Mouse (Mus musculus): Measurements from ENCODE around the gene Asah2. TPM values are rescaled to one million over a fixed set of nuclear protein-coding genes. Genes with fewer than 3 reads are reported as not detected.
"Not testable (repeated sequence)": the region's sequence is repeated elsewhere in the genome, so short reads cannot be mapped to it uniquely, and the experiment has no call there.

Gene Asah2
- 10 to 100 TPM; 16.7 to 19.2 TPM for total RNA-seq (2021)

DNA sequence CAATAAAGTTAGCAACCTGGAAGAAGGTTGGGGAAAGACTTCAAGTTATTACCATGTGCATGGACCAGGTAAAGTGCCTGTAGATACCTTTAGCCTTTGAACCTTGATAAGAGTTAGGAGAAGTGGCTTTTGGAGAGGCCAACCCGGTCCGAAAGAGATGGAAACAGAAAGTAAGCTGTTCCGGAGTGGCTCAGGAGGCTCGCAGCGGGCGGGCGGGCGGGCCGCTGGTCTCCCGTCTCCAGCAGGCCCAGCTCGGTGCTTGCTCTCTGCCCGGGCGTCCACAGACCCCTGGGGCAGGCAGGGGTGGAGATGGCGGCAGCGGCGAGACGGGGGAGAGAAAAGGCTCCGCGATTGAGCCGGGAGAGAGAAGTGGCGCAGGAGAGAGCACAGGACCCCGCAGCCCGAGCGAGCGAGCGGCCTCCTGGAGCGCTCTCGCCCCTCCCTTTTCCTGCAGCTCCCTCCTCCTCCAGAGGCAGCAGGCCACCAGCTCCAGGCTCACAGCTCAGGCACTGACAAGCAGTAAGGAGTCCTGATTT, at the start of gene Asah2:
Gene Asah2, minus strand, starts transcription at position 441 of the 536 bp plus-strand sequence.
- intact Hi-C loops (cut with DNase I): loop anchor here (5.0 kb wide), 2 partner anchors 214 to 279 kb away; partner anchors contain the start of gene Sgms1
- peak; percentile 87 to 89 for DNase-seq

DNA sequence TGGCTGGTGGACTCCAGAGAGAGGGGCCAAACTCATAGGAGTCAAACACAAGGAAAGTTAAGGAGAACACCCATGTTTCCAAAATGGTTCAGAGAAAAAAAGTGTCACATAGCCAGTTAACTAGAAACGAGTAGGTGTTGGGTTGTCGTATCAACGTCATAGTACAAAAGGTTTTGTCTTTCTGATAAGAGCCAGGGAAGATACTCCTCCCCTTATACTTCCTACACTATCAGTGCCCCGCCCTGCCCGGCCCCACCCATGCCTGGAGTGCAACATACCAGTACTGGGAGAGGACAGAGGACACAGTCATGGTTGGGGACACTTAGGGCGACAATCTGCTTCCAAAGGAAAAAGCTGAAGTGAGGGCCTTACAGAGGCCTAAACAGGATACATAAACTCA, 49.0 kb upstream of the Asah2 start:
- DNase-seq: no peak
- intact Hi-C loops (cut with DNase I): no loop called here

DNA sequence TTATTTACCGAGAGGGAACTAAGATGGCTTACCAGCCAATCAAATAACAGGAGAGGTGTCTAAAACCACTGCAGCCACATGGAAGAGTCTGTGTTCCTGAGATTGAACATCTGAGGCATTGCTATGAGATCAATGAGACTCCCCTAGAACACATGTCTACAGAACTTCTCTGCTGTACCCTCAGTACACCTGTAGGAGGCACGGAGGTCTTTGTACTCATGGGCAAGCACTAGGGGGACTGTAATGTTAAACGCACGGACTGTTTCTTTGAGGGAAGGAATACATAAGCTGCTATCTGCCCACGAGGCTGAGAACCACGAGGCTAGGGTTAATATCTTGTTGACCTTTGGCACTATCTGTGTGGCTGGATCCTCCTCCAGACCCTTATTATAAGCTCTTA, 44.5 kb upstream of the Asah2 start:
- DNase-seq: no peak
- intact Hi-C loops (cut with DNase I): no loop called here

DNA sequence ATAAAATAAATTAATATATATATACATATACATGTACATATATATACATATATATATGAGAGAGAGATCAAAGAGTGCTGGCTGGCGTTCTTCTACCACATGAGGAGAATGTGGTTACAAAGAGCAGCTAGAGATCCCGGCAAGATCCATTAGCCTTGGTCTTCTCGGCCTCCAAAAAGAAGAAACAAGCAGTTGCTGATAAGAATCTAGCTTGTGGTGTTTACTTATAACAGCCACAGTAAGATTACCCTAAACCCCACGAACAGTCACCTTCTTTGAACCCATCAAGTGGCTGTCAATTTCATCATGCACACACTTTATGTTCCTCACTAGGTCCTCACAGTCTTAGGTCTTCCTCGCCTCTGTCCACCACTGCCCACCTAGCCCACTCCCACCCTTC, 40.7 kb upstream of the Asah2 start:
- intact Hi-C loops (cut with DNase I): no loop called here
- DNase-seq: no peak

DNA sequence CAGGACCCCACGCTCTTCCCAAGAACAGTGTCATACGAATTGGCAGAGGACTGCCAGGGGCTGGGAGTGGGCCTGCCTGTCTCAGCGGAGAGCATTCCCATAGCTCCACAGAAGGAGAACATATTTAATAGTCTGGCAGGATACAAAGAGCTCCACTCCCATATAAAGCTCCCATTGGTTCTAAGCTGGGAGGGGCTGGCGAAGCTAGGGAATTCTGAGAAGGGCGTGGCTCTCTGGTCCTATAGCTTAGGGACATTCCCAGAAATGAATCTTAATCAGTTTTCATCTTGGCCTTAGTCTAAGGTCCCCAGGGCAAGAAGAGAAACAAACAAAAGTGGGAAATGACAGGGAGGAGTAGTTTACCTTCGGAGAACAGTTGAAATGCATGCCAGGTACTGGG, 34.4 kb upstream of the Asah2 start:
- no peak for DNase-seq
- intact Hi-C loops (cut with DNase I): no loop called here

DNA sequence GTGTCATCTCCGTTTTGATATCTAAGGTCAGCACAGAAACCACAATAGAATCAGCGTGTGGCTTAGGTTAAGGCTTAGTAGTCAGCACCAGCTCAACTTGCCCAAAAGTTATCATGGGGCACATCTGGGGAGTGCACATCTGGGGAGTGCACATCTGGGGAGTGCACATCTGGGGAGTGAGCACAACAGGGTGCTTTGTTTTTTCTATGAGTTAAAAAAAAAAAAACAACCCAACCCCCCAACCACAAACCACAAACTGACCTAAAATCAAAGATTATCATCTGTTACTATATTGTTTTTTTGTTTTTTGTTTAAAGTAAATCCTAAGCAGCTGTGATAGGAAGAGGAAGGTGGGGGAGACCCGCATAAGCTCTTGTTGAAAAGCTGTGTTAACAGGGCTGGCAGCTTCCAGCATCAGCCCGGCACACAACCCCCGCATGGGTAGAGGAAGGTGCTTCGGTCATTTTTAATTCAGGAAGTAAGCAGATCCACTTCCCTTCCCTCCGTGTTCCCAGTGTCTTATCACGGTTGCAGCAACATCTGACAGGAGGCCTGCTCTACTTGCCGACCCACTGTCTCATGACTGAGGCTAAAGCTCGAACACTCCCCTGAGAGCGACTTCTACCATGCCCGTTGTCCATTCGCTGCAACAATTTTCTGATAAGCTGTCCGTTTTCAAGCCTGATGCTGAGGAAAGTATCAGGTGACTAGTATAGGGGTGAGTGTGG, 30.5 kb upstream of the Asah2 start:
- peak in 1 of 2 experiments; percentile 29 for DNase-seq
- intact Hi-C loops (cut with DNase I): no loop called here

DNA sequence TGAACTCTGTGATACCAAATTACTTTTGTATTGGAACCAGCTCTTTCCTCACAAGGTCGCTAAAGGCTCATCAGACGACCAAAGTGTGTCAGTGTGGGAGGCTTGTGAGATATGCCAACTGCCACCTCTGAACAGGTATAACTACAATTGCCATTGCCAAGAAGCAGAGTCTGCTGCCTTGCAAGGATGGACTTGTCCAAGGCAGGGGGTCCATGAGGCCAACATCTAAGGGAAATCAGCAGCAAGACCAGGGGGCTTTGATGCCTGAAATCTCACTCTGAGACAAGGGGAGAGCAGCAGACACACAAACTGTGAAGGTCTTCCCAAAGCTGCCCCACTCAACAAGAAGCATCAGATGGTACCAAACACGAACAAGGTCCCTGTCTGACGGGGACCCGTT, 29.9 kb upstream of the Asah2 start:
- intact Hi-C loops (cut with DNase I): no loop called here
- no peak for DNase-seq

DNA sequence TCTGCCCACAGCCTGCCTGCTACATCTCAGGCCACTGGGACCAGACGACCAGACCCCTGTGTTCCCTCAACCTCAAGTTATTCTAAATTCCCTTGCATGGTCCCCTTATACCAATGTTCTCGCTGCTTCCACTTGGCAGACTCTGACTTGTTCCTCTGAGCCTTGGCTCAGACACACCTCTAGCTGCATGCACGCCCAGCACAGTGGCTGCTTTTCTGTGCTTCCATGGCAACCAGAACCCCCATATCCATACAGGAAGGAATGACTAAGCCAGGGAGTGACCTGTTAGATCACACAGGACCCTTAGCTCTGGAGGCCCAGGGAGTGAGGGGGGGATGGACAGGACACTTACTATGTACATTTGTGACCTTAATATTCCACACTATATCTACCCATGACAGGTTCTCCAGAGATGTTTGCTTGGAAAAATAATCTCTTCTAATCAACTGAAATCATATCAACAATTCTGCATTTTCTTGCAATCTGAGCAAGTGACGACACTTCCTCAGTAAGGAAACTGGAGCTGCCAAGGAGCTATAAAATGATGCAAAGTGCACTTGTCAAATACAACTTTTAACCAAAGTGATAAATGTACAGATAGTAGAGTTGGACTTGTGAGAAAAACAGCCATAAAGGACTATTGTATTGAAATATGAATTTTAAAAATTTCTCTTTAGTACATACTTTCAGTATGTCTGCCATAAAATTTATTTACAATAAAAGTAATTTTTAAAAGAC, 29.0 kb upstream of the Asah2 start:
- peak; percentile 57 to 65 for DNase-seq
- intact Hi-C loops (cut with DNase I): no loop called here

DNA sequence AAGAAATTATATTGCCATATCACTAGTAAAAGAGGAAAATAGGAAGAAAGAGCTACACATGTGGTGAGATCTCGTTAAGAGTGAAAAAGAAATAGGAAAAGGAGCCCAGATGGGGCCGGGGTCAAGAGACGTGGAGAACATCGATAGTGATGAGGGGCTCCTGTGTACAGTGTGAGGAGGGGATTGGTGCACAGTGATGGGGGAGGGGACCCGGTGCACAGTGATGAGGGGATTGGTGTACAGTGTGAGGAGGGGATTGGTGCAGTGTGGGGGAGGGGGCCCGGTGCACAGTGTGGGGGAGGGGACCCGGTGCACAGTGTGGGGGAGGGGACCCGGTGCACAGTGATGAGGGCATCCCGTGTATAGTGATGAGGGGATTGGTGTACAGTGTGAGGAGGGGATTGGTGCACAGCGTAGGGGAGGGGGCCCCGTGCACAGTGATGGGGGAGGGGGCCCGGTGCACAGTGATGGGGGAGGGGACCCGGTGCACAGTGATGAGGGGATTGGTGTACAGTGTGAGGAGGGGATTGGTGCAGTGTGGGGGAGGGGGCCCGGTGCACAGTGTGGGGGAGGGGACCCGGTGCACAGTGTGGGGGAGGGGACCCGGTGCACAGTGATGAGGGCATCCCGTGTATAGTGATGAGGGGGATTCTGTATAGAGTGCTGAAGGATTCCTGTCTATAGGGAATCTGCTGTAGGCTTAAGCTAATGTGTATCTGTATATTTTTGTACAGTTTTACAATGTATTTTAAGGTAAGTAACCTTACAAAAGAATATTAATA, 23.9 kb upstream of the Asah2 start:
- intact Hi-C loops (cut with DNase I); DNase-seq: not testable (repeated sequence)

DNA sequence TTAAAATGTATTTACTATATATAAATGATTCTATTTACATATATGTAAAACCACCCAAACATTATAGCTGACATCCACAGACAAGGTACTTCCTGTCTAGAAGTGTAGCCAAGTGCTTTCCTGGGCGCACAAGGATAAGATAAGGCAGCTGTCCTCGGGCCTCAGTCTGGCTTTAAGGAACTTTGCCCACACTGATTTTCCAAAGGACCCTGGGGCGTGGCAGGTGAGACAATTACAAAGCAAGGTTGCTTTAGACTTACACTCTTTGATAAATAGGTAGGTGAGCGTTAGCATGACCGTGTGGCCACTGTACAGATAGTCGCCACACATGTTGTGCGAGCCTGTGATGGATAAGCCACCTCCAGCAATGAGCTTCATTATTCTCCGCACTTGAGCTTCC, 21.3 kb upstream of the Asah2 start:
- DNase-seq: no peak
- intact Hi-C loops (cut with DNase I): loop anchor here (5.0 kb wide), 1 partner anchor 193 kb away; no protein-coding TSS in a partner anchor

DNA sequence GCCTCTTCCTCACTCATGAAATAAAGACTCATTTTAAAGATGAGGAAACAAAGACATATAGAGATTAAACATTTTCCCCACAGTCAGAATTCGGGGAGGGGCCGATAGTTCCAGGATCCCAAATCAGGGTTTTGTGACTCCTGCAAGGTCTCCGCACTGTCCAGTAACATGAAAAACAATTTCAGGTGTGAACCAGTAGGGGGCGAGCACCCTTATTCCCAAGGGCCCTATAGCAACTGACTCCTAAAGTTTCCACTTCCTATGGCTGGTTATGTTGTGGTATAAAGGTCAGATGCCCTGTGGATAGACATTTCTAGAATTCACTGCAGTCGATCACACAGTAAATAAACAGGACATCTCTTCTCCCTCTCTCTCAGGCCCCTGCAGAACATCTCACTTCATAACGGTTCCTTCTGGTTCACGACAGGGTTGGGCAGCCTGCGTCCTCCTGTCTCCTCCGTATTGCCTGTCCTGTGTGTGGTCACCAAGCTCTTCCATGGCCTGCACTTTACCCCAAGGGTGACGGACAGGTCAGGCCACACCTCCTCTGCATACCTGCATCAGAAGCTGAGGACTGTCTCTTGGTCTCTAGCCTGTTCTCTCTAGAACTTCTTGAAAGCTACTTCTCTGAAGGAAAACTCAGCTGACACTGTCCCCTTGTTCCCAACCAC, 19.3 kb upstream of the Asah2 start:
- peak in 1 of 2 experiments; percentile 32 for DNase-seq
- intact Hi-C loops (cut with DNase I): loop anchor here (5.0 kb wide), 1 partner anchor 195 kb away; no protein-coding TSS in a partner anchor

DNA sequence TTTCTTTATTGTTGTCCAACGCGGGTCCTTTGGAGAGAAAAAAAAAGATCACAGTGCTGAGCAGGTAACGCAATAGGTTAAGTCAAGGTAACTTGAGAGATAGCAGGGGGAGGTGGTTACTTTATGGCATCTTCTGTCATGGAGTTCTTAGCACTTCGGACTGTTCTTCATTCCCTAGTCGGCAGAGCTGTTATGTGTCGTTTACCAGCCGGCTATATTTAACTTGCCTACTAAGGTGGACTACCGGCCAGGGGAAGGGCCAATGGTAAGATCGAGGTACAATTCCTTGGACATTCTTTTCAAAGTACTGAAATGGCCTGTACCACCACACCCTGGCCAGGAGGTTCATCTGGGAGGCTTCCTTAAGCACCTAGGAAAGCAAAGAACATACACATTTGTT, 16.1 kb upstream of the Asah2 start:
- intact Hi-C loops (cut with DNase I): no loop called here
- DNase-seq: no peak

DNA sequence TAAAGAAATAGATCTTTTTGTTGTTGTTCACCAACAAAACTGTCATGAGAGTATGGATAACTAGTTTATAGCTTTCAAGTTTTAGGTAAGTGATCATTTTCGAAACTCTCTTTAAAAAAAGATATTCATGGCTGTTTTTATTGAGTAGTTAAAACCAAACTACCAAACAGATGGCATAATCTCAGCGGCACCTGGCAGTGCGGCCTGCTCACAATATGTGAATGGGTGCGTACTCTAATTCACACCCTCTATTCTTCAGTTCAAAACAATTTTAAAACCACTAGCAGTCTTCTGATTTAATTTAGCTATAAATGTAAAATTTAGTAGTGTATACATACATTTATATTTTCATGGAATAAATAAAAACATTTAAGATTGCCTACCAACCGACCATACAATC, 15.2 kb upstream of the Asah2 start:
- DNase-seq: no peak
- intact Hi-C loops (cut with DNase I): no loop called here

DNA sequence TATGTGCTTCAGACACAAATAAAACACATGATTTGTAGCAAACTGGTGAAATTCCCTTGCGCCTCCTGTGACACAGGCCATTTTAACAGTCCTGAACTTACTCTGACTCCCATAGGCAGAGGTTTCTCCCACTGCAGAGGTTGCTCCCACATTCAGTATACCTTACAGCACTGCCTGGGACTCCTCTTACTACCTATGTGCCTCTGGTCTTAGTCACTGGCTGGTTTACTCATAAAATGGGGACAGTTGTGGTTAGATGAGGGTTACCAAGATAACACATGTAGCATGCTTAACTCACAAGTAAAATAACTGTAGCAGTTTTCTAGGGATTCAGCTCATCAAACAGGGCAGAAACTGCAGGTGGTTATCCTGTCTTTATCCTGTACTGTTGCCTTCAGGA, 12.8 kb upstream of the Asah2 start:
- intact Hi-C loops (cut with DNase I): no loop called here
- no peak for DNase-seq

DNA sequence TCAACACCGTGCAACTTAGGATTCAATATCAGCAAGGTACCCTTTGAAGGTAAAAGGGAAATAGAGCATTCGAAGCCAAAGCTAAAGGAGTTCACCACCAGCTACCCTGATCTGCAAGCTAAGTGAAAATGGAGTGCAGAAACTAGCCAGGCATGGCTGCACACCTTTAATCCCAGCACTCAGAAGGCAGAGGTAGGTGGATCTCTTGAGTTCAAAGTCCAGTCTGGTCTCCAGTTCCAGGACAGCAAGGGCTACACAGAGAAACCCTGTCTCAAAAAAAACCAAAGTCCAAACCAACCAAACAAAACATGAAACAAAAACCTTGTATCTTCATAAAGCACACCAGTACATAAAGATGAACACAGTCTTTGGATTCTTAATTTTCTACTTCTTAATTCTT, 11.7 kb upstream of the Asah2 start:
- intact Hi-C loops (cut with DNase I): no loop called here

DNA sequence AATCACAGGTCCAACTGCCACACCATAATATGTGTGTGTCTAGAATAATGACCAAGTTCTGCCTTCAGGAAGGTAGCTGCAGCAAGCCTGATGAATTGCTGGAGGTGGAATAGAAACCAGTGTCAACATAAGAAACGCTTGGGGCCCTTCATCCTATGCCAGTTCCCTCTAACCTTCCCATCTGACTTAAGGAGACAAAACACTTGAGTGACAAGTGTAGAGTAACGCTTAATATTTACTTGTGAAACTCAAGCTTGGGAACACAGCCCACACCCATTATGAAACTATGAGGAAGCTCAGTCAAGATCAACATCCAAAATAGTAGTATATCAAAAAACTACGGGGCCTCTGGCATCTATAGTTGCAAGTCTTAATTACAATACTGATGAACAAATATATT, 10.5 kb upstream of the Asah2 start:
- no peak for DNase-seq
- intact Hi-C loops (cut with DNase I): no loop called here

More for the DNA sequence above, 11.7 kb upstream of the Asah2 start:
- no peak for DNase-seq

DNA sequence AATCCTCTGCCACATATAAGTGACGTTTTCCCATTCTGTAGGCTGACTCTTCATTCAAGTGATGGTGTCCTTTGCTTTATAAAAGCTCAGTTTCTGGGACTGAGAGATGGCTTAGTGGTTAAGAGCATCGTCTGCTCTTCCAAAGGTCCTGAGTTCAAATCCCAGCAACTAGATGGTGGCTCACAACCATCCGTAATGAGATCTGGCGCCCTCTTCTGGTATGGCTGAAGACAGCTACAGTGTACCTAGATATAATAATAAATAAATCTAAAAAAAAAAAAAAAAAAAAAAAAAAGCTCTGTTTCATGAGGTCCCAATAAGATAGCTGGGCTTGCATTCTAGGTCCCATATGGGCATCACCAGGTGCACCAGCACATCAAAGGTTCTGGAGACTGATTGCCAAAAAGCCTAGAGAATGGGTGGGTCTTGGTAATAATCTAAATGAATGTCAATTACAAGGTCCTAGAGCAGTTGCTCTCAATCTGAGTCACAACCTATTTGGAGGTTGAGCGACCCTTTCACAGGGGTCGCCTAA, 9.5 kb upstream of the Asah2 start:
- DNase-seq: no peak
- intact Hi-C loops (cut with DNase I): no loop called here

DNA sequence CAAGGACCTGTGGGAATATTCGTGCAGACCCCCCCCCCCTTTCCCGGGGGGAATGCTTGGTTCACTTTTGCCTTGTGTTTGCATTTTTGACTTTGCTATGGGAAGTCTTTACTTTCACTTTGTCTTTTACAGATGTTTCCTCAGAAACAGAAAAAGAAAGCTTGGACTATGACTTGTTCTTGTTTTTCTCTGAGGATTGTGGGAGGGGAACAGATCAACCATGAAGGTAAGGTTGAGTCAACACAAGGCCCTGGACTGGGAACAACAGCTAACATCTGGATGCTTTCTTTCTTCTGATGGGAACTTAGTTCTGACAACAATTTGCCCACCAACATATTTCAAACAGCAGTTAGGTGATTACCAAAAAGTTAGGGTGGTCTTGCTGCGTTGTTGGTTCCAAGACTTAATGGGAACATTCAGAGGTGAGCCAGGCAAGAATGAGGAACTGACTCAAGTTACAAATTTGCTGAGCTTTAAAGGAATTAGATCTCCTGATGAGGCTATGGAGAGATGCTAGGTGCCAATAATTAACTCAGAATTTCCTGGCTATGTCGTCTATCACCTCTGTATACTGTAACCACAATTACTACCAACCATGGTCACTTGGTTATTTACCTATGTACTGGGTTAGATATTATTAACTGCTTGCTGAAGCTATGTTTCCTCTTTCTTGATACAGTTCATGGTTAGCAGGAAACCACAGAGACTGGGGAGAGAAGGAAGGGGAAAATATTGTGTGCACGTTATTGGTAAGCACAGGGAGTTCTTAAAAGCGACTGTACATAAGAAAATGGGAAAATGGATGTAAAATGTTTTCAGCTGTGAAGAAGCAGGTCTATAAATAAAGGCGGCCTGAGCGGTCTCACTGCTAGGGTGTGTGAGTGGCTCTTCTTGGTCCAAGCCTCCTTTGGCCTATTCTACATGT, 4.1 kb upstream of the Asah2 start:
- no peak for DNase-seq
- intact Hi-C loops (cut with DNase I): no loop called here

DNA sequence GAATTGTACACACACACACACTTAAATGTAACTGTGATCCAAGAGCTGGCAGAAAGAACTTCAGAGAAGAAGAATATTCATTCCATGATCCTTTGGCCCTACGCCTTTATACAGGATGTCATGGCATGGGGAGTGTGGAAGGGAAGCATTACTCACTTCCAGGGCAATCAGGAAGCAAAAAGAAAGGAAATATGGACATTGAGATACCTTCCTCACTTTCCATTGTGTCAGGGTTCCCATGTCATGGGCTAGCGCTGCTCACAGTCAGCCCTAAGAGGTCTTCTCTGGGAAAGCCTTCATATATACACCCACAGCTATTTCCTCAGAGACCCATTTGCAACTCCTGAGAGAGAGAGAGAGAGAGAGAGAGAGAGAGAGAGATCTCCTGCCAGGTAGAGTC, 1.3 kb downstream of the Asah2 start:
- DNase-seq: no peak
- intact Hi-C loops (cut with DNase I): loop anchor here (5.0 kb wide), 2 partner anchors 216 to 281 kb away; partner anchors contain the start of gene Sgms1
